Mouse (Mus musculus): ENCODE results near the gene Ripor2. TPM values are rescaled to one million over a fixed set of nuclear protein-coding genes. Genes with fewer than 3 reads are reported as not detected.
"Not testable (repeated sequence)": the region's sequence is repeated elsewhere in the genome, so short reads cannot be mapped to it uniquely, and the experiment has no call there.

Gene Ripor2
- total RNA-seq, 1 experiment from 2014 or later = 64.6 TPM

DNA sequence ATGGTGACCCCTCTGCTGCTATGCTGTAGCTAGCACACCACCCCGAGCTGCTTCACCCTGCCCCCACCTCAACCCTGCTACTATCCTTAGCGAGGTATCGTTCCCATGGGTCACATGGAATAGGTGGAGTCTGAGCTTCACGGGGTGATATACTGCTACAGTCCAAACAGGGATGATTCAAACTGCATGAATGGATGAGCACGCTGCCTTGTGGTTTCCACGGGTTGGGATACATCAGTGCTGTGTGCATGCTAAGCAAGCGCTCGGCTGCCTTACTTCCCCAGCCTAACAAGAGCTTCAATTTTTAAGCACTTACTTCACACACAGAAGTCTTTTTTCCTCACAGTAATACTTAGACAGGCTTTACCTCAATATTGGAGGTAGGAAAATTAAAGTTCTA, 168.8 kb downstream of the Ripor2 start:
- ATAC-seq (replicated peaks; ENCODE audit: low read depth, poor library complexity, severe bottlenecking) = no peak

GRCm38 (mm10) chr13:24751396-24751795, 169.4 kb downstream of the Ripor2 start:
- no peak for ATAC-seq (replicated peaks; ENCODE audit: low read depth, poor library complexity, severe bottlenecking)

- no peak for ATAC-seq (replicated peaks; ENCODE audit: low read depth, poor library complexity, severe bottlenecking)
Observed at GRCm38 (mm10) chr13:24756756-24757155, 174.8 kb downstream of the Ripor2 start.

DNA sequence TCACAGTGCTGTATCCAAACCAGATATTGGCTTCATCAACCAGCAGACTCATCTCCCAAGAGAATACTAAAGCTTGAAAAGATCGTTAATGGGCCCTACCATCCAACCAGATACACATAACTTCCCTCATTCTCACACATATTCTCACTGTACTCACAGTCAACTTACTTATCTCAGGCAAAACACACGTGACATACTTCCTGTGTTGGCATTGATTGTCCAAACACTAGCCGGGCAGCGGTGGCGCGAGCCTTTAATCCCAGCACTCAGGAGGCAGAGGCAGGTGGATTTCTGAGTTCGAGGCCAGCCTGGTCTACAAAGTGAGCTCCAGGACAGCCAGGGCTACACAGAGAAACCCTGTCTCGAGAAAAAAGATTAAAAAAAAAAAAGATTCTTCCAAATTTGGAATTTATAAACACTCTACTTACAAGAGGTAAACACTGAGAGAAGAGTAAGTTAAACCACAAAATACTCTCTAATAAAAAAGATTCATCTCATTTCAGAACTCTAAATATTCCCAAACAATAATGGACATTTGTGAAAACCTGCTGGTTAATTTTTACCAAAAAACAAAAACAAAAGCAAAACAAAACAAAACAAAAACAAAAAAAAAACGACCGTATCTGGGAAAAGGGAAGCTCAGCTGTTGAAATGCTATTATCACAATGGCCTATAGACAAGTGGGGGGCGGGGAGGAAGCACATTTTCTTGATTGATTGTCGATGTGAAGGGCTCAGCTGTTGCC, 176.0 kb downstream of the Ripor2 start:
- ATAC-seq (replicated peaks; ENCODE audit: low read depth, poor library complexity, severe bottlenecking) = no peak

DNA sequence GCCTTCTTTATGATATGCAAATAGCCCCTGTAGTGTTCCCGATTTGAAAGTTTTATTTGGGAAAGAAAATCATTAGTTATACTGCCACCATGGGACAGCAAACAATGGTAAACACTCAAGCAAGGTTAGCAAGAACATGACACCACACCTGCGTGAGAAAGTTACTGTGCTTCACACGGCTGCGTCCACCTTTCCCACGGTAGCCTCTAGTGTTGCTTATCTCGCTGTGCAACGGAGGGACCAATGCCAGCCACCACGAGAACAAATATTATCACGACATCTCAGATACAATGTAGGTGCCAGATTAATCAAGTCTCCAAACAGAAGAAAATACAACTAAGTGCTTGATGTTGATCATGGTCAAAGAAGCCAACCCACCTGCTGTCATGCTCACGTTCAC, 177.5 kb downstream of the Ripor2 start:
- no peak for ATAC-seq (replicated peaks; ENCODE audit: low read depth, poor library complexity, severe bottlenecking)

DNA sequence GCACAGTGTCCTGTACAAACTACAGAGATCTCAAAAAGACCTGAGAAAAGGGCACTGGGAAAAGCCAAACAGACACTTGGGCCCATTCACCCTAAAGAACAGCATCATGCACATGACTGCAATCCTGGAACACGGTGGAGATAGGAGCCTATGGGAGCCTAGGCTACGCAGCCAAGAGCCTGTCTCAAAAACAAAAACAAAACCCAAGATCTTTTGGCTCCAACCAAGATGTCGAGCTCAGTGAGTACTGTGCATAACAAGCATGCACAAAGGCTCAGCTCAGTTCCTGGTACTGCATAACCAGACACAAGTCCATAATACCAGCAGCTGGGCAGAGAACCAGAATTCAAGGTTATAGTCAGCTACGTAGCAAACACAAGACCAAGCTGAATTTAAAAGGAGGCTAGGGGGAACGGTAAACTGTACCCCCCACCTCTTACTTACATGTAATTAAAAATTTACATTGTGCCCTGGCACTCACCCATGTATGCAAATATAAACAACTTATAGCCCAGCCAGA, 178.4 kb downstream of the Ripor2 start:
- no peak for ATAC-seq (replicated peaks; ENCODE audit: low read depth, poor library complexity, severe bottlenecking)

DNA sequence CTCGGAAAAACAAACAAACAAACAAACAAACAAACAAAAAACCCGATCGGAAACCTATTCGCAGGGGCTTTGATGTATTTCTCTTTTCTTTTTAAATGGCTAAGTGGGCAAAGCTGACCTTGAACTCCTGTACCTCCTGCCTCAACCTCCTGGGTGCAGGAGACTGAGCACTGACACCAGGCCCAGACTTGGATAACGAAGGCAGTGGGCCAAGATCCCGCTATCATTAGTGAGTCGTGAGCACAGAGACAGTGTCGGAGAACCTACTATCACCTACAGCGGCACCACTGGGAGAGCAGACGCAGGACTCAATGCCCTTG, 179.1 kb downstream of the Ripor2 start:
- no peak for ATAC-seq (replicated peaks; ENCODE audit: low read depth, poor library complexity, severe bottlenecking)

GRCm38 (mm10) chr13:24761403-24762227, 179.6 kb downstream of the Ripor2 start, which contains the start of gene Gmnn:
TSS of gene Gmnn (minus strand) at chr13:24761923.
- peak; percentile 93 for ATAC-seq (replicated peaks; ENCODE audit: low read depth, poor library complexity, severe bottlenecking)

- ATAC-seq (replicated peaks; ENCODE audit: low read depth, poor library complexity, severe bottlenecking) = no peak
Observed at GRCm38 (mm10) chr13:24762254-24762653, 180.3 kb downstream of the Ripor2 start.

DNA sequence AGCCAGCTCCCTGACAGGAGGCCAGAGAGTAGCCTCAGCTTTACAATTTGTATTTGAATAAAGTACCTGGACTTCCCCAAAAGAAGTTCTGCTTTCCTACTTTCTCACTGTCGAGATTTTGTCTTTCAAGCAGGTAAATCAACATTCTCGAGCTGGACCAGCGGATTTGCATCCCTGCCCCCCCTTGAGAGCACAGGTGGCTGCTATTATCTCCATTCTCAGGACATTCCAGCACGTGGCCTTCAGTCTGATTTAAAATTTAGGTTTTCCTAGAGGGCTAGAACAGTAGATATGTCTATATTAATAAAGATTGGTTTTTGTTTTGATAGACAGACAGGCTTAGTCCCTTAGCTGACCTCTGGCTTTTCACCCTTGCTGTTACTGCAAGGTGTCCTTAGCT, 185.8 kb downstream of the Ripor2 start:
- ATAC-seq (replicated peaks; ENCODE audit: low read depth, poor library complexity, severe bottlenecking) = not testable (repeated sequence)

- ATAC-seq (replicated peaks; ENCODE audit: low read depth, poor library complexity, severe bottlenecking) = not testable (repeated sequence)
Observed at GRCm38 (mm10) chr13:24771482-24771881, 189.5 kb downstream of the Ripor2 start.

- ATAC-seq (replicated peaks; ENCODE audit: low read depth, poor library complexity, severe bottlenecking) = peak; percentile 89
Observed at GRCm38 (mm10) chr13:24776146-24776844, 194.3 kb downstream of the Ripor2 start.

GRCm38 (mm10) chr13:24778026-24778425, 196.0 kb downstream of the Ripor2 start:
- no peak for ATAC-seq (replicated peaks; ENCODE audit: low read depth, poor library complexity, severe bottlenecking)

- 0 out of 2 replicates have a peak, but pooled peaks have one; percentile 27 for ATAC-seq (replicated peaks; ENCODE audit: low read depth, poor library complexity, severe bottlenecking)
Observed at GRCm38 (mm10) chr13:24778706-24779380, 196.9 kb downstream of the Ripor2 start.

- ATAC-seq (replicated peaks; ENCODE audit: low read depth, poor library complexity, severe bottlenecking) = no peak
Observed at GRCm38 (mm10) chr13:24781916-24782315, 199.9 kb downstream of the Ripor2 start.

Other genes starting within 250 kb of the Ripor2 start
- not detected in 2 replicates for gene Armh2, start 159.0 kb downstream of the Ripor2 start, total RNA-seq (2017)
- gene Gmnn, start 179.7 kb downstream of the Ripor2 start, total RNA-seq (2017) = 183 and 210 TPM in 2 replicates
- 66.1 and 86.8 TPM in 2 replicates for gene BC005537, start 219.5 kb downstream of the Ripor2 start, total RNA-seq (2017)
- 40.9 and 43.1 TPM in 2 replicates for gene Acot13, start 249.4 kb downstream of the Ripor2 start, total RNA-seq (2017)
- 70.6 and 71.9 TPM in 2 replicates for gene Tdp2, start 249.5 kb downstream of the Ripor2 start, total RNA-seq (2017)